Mouse (Mus musculus): ENCODE data around the gene Plin3. TPM values are rescaled to one million over a fixed set of nuclear protein-coding genes. Genes with fewer than 3 reads are reported as not detected.
A peak's percentile ranks its signal among the peaks of the same experiment; 100 is the strongest.

Plin3 gene
- polyA plus RNA-seq, 1 experiment from 2014 or later, result 99.3 TPM

- Histone ChIP-seq H3K4me2 (replicated peaks; ENCODE audit: low read depth, low read length) (no peak overlapping the region), H3K4me1 (ENCODE audit: insufficient read depth, low read depth, low read length) (peaks cover 14% of the 10 kb centered on the region), H3K27me3 (replicated peaks; ENCODE audit: insufficient read depth, low read length) (no peaks in the 10 kb centered on the region), H3K4me3 (ENCODE audit: low read depth, low read length) (no peak overlapping the region), H3K36me3 (ENCODE audit: insufficient read depth, low read length) (no peaks in the 10 kb centered on the region), H3K27ac (ENCODE audit: low read length) (no peak overlapping the region), H3K9me3 (ENCODE audit: low read length) (no peaks in the 10 kb centered on the region), H3K9ac (replicated peaks; ENCODE audit: low read depth) (no peak overlapping the region)
- ATAC-seq (peak; percentile 37; the same call in 1 of the 2 replicates), DNase-seq (ENCODE audit: low spot score) (peak; percentile 46)
- TF ChIP-seq CTCF (IDR thresholded peaks at IDR 0.05), result no peak
- TF ChIP-seq EP300 (IDR thresholded peaks at IDR 0.05), result no peak
- 70% methylated on average over 15 of the region's 15 CpGs for WGBS
Measured at GRCm38 (mm10) chr17:56309191-56309945, 16.7 kb upstream of the Plin3 start.

GRCm38 (mm10) chr17:56308088-56308487, 15.4 kb upstream of the Plin3 start:
- no peak overlapping the region for H3K4me2 ChIP-seq (replicated peaks; ENCODE audit: low read depth, low read length)

GRCm38 (mm10) chr17:56305826-56306225, 13.2 kb upstream of the Plin3 start:
- H3K4me2 ChIP-seq (replicated peaks; ENCODE audit: low read depth, low read length), result no peak overlapping the region

More at GRCm38 (mm10) chr17:56308088-56308487, 15.4 kb upstream of the Plin3 start:
- TF ChIP-seq CTCF (IDR thresholded peaks at IDR 0.05) (no peak), EP300 (IDR thresholded peaks at IDR 0.05) (no peak)
- peak overlapping the region; percentile 57; the same call in 1 of the 2 replicates for H3K27ac ChIP-seq (ENCODE audit: low read length)
- peaks cover 17% of the 10 kb centered on the region for H3K4me1 ChIP-seq (ENCODE audit: insufficient read depth, low read depth, low read length)
- DNase-seq (ENCODE audit: low spot score) (peak; percentile 45), ATAC-seq (peak; percentile 9)
- WGBS, result 48% methylated on average over 6 of the region's 6 CpGs
- H3K4me3 ChIP-seq (ENCODE audit: low read depth, low read length), result no peak overlapping the region
- no peaks in the 10 kb centered on the region for H3K9me3 ChIP-seq (ENCODE audit: low read length)
- no peaks in the 10 kb centered on the region for H3K27me3 ChIP-seq (replicated peaks; ENCODE audit: insufficient read depth, low read length)
- no peak overlapping the region for H3K9ac ChIP-seq (replicated peaks; ENCODE audit: low read depth)
- no peaks in the 10 kb centered on the region for H3K36me3 ChIP-seq (ENCODE audit: insufficient read depth, low read length)

GRCm38 (mm10) chr17:56305156-56305555, 12.5 kb upstream of the Plin3 start:
- peaks cover 17% of the 10 kb centered on the region for H3K4me1 ChIP-seq (ENCODE audit: insufficient read depth, low read depth, low read length)
- no peaks in the 10 kb centered on the region for H3K9me3 ChIP-seq (ENCODE audit: low read length)
- no peak overlapping the region for H3K4me3 ChIP-seq (ENCODE audit: low read depth, low read length)
- no peak for TF ChIP-seq CTCF (IDR thresholded peaks at IDR 0.05)
- H3K9ac ChIP-seq (replicated peaks; ENCODE audit: low read depth), result no peak overlapping the region
- peak overlapping the region; percentile 99 for H3K4me2 ChIP-seq (replicated peaks; ENCODE audit: low read depth, low read length)
- no peaks in the 10 kb centered on the region for H3K36me3 ChIP-seq (ENCODE audit: insufficient read depth, low read length)
- DNase-seq (ENCODE audit: low spot score) (no peak), ATAC-seq (no peak)
- H3K27ac ChIP-seq (ENCODE audit: low read length), result no peak overlapping the region
- H3K27me3 ChIP-seq (replicated peaks; ENCODE audit: insufficient read depth, low read length), result no peaks in the 10 kb centered on the region
- 21% methylated on average over 9 of the region's 9 CpGs for WGBS

More at GRCm38 (mm10) chr17:56305826-56306225, 13.2 kb upstream of the Plin3 start:
- no peaks in the 10 kb centered on the region for H3K27me3 ChIP-seq (replicated peaks; ENCODE audit: insufficient read depth, low read length)
- peaks cover 17% of the 10 kb centered on the region for H3K4me1 ChIP-seq (ENCODE audit: insufficient read depth, low read depth, low read length)
- WGBS, result 57% methylated on average over 8 of the region's 8 CpGs
- no peaks in the 10 kb centered on the region for H3K9me3 ChIP-seq (ENCODE audit: low read length)
- H3K9ac ChIP-seq (replicated peaks; ENCODE audit: low read depth), result no peak overlapping the region
- no peak overlapping the region for H3K4me3 ChIP-seq (ENCODE audit: low read depth, low read length)
- no peak for ATAC-seq
- H3K36me3 ChIP-seq (ENCODE audit: insufficient read depth, low read length), result no peaks in the 10 kb centered on the region
- TF ChIP-seq EP300 (IDR thresholded peaks at IDR 0.05) (no peak), CTCF (IDR thresholded peaks at IDR 0.05) (peak; percentile 65)
- no peak overlapping the region for H3K27ac ChIP-seq (ENCODE audit: low read length)
- DNase-seq (ENCODE audit: low spot score), result no peak

GRCm38 (mm10) chr17:56304718-56305117, 12.0 kb upstream of the Plin3 start:
- Histone ChIP-seq H3K4me2 (replicated peaks; ENCODE audit: low read depth, low read length) (peak overlapping the region; percentile 99), H3K4me1 (ENCODE audit: insufficient read depth, low read depth, low read length) (peaks cover 17% of the 10 kb centered on the region), H3K27ac (ENCODE audit: low read length) (no peak overlapping the region), H3K9me3 (ENCODE audit: low read length) (no peaks in the 10 kb centered on the region), H3K4me3 (ENCODE audit: low read depth, low read length) (peak overlapping the region; percentile 69), H3K36me3 (ENCODE audit: insufficient read depth, low read length) (no peaks in the 10 kb centered on the region), H3K9ac (replicated peaks; ENCODE audit: low read depth) (peak overlapping the region; percentile 36; the same call in 1 of the 2 replicates), H3K27me3 (replicated peaks; ENCODE audit: insufficient read depth, low read length) (no peaks in the 10 kb centered on the region)
- ATAC-seq (no peak), DNase-seq (ENCODE audit: low spot score) (no peak)
- WGBS, result 7% methylated on average over 10 of the region's 11 CpGs
- TF ChIP-seq EP300 (IDR thresholded peaks at IDR 0.05) (no peak), CTCF (IDR thresholded peaks at IDR 0.05) (no peak)

GRCm38 (mm10) chr17:56303847-56304586, 11.3 kb upstream of the Plin3 start:
- peak; percentile 97 for ATAC-seq
- no peaks in the 10 kb centered on the region for H3K9me3 ChIP-seq (ENCODE audit: low read length)
- H3K4me2 ChIP-seq (replicated peaks; ENCODE audit: low read depth, low read length), result peak overlapping the region; percentile 99
- WGBS, result 0% methylated on average over 67 of the region's 68 CpGs
- peak overlapping the region; percentile 36 for H3K9ac ChIP-seq (replicated peaks; ENCODE audit: low read depth)
- H3K27ac ChIP-seq (ENCODE audit: low read length), result peak overlapping the region; percentile 38; the same call in 1 of the 2 replicates
- peak overlapping the region; percentile 69 for H3K4me3 ChIP-seq (ENCODE audit: low read depth, low read length)
- H3K36me3 ChIP-seq (ENCODE audit: insufficient read depth, low read length), result no peaks in the 10 kb centered on the region
- DNase-seq (ENCODE audit: low spot score), result peak; percentile 97
- TF ChIP-seq CTCF (IDR thresholded peaks at IDR 0.05) (no peak), EP300 (IDR thresholded peaks at IDR 0.05) (no peak)
- peaks cover 17% of the 10 kb centered on the region for H3K4me1 ChIP-seq (ENCODE audit: insufficient read depth, low read depth, low read length)
- H3K27me3 ChIP-seq (replicated peaks; ENCODE audit: insufficient read depth, low read length), result no peaks in the 10 kb centered on the region

All from lung, postnatal 0 days (tissue).